Mouse (Mus musculus) cortical plate, adult 2 months (tissue): ENCODE measurements at regions not wholly inside any gene's neighbourhood (a gene's known extent, or its start where the extent isn't known, plus 50 kb on each side); places are given as distances from the start of the nearest gene placed in this dataset.

Experiments used
- CTCF ChIP-seq: fragments of 200-500 bp; IDR thresholded peaks from 2 replicates; pipeline ENCODE4 v1.5.1; 2011; ENCODE audit warnings: mild to moderate bottlenecking, control low read depth, low read length; ENCODE audit not compliant: insufficient read depth; ENCODE audit errors: extremely low read depth
- POLR2A ChIP-seq: fragments of 200-500 bp; IDR thresholded peaks from 2 replicates; pipeline ENCODE4 v1.6.1; 2011; ENCODE audit warnings: mild to moderate bottlenecking, low read length, control low read depth; ENCODE audit not compliant: insufficient read depth; ENCODE audit errors: extremely low read depth

- TF ChIP-seq CTCF: no peak
- TF ChIP-seq POLR2A: no peak
Observed at GRCm38 (mm10) chr9:50124241-50124640, 220.5 kb downstream of the Rpl10-ps3 start.
